Mouse (Mus musculus) cortical plate, adult 2 months (tissue): ENCODE data around the gene Igsf23. TPM values are rescaled to one million over a fixed set of nuclear protein-coding genes. Genes with fewer than 3 reads are reported as not detected.

Source experiments
- H3K27ac ChIP-seq: fragments of 200-500 bp; 2 replicates; pipeline ENCODE4 v1.5.1; 2012; ENCODE audit warnings: low read length, control low read depth, inconsistent platforms; ENCODE audit not compliant: insufficient read depth
- H3K4me1 ChIP-seq: fragments of 200-500 bp; 2 replicates; pipeline ENCODE4 v1.6.1; 2011; ENCODE audit warnings: low read length; ENCODE audit not compliant: control insufficient read depth, insufficient read depth
- H3K4me3 ChIP-seq: fragments of 200-500 bp; 2 replicates; pipeline ENCODE4 v1.5.1; 2011; ENCODE audit warnings: mild to moderate bottlenecking, low read length, control low read depth; ENCODE audit not compliant: insufficient read depth
- CTCF ChIP-seq: fragments of 200-500 bp; IDR thresholded peaks from 2 replicates; pipeline ENCODE4 v1.5.1; 2011; ENCODE audit warnings: mild to moderate bottlenecking, control low read depth, low read length; ENCODE audit not compliant: insufficient read depth; ENCODE audit errors: extremely low read depth
- POLR2A ChIP-seq: fragments of 200-500 bp; IDR thresholded peaks from 2 replicates; pipeline ENCODE4 v1.6.1; 2011; ENCODE audit warnings: mild to moderate bottlenecking, low read length, control low read depth; ENCODE audit not compliant: insufficient read depth; ENCODE audit errors: extremely low read depth
- polyA plus RNA-seq: library from polyadenylated mRNA; depleted of rRNA; stranded (reverse); fragments of >200 nt; gene quantifications from 2 replicates; pipeline ENCODE4 v1.2.3, GENCODE M21; 2012

Igsf23 gene
- polyA plus RNA-seq, 1 experiment, result not detected

GRCm38 (mm10) chr7:19953054-19953453 lies 2.5 kb upstream of the Igsf23 start:
- Histone ChIP-seq H3K27ac (no peak overlapping the region), H3K4me1 (no peaks in the 10 kb centered on the region), H3K4me3 (no peak overlapping the region)
- TF ChIP-seq POLR2A, result no peak
- no peak for TF ChIP-seq CTCF

GRCm38 (mm10) chr7:19952320-19952986 lies 1.9 kb upstream of the Igsf23 start:
- no peak overlapping the region for H3K27ac ChIP-seq
- TF ChIP-seq CTCF, result no peak
- TF ChIP-seq POLR2A, result no peak
- H3K4me3 ChIP-seq, result no peak overlapping the region
- H3K4me1 ChIP-seq, result no peaks in the 10 kb centered on the region

DNA sequence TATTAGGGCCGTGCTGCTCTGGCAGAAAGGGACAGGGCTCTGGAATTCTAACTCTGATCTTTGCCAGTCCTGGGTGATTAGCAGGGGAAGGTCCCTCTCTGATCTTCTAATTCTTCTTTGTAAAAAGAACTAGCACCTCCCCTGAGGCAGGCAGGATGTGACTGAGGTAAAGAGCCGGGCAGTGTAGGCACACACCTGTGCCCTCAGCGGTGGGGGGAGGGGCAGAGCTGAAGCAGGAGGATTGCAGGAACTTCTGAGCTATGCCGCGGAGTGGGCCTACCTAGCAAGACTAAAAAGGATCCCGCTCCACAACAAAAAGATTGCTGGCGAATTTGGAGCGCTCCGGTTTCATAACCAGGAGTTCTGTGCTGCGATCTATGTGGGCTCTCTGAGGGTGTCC lies 560 bp downstream of the Igsf23 start:
- Histone ChIP-seq H3K4me3 (no peak overlapping the region), H3K27ac (no peak overlapping the region), H3K4me1 (no peaks in the 10 kb centered on the region)
- TF ChIP-seq CTCF, result no peak
- no peak for TF ChIP-seq POLR2A

DNA sequence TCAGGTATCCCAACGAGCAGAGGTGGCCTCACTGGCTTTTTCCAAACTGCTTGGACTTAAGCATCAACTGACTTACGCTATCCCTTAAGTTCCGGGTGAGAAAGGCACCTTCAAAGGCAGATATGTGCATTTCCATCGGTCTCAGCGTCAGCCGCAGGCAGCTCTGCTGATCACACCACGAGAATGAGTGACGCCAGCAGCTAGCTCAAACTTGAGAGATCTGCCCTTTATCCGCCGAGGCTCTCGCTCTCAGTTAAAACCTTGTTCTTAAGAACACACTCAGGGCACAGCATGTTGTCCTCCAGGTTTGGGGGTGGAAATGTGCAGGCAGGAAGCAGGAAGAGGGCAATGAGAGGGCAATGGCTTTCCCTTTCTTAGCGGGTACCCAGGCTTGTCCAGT lies 1.6 kb downstream of the Igsf23 start:
- no peak overlapping the region for H3K4me3 ChIP-seq
- no peak overlapping the region for H3K27ac ChIP-seq
- no peaks in the 10 kb centered on the region for H3K4me1 ChIP-seq
- TF ChIP-seq POLR2A, result no peak
- TF ChIP-seq CTCF, result no peak

DNA sequence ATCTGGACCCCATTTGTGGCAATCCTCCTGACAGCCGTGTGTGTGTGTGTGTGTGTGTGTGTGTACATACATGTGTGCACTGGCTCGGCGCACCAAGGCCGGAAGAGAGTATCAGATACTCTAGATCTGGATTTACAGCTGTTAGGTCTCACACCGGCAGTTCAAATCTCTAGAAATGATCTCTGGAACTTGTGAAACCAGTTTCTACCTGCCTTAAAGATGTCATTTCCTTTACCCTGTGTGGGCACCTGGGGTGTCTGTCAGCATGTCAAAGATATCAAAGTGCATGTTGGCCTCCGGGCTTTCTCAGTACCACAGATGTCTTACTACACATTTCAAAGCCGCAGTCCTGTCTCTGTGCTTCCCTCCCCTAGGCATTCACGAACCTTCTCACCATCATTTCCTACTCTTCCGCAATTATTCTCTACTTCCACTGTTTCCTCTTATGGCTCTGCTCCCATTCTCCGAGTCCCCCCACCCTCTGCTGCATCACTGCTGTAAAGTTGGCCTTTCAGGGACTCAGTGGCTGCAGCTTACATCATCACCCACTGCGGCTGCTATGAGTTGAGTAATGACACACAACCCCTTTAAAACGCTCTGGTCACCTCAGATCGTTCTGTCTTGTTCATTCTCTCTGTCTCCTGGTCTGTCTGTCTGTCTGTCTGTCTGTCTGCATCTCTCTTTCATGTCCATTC lies 4.6 kb downstream of the Igsf23 start:
- no peak overlapping the region for H3K4me3 ChIP-seq
- H3K27ac ChIP-seq, result no peak overlapping the region
- H3K4me1 ChIP-seq, result no peaks in the 10 kb centered on the region
- TF ChIP-seq POLR2A, result no peak
- TF ChIP-seq CTCF, result no peak

- TF ChIP-seq POLR2A (no peak), CTCF (no peak)
- Histone ChIP-seq H3K4me1 (no peaks in the 10 kb centered on the region), H3K27ac (no peak overlapping the region), H3K4me3 (no peak overlapping the region)
These were observed 5.4 kb downstream of the Igsf23 start for GRCm38 (mm10) chr7:19945201-19945600.

DNA sequence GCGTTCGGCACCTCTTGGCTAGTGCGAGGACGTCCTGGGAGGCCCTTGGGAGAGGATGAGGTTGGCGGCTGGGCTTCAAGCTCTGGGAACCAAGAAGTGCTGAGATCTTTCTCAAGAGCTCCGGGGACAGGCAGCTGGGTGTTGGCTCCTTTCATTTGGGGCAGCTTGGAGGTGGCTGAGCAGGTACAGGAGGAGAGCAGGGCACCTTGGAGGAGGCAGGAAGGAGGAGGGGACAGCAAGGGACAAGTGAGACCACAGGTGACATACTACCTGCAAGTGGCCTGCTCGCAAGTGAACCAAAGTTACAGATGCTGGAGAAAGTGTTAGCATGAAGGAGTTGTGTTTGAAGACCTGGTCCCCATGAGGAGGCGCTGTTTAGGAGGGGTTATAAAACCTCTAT lies 5.8 kb downstream of the Igsf23 start:
- TF ChIP-seq POLR2A (no peak), CTCF (no peak)
- H3K27ac ChIP-seq, result no peak overlapping the region
- H3K4me1 ChIP-seq, result no peaks in the 10 kb centered on the region
- no peak overlapping the region for H3K4me3 ChIP-seq

GRCm38 (mm10) chr7:19940256-19940655 lies 10.3 kb downstream of the Igsf23 start:
- H3K4me1 ChIP-seq, result no peaks in the 10 kb centered on the region
- TF ChIP-seq CTCF (no peak), POLR2A (no peak)
- H3K27ac ChIP-seq, result no peak overlapping the region
- no peak overlapping the region for H3K4me3 ChIP-seq

DNA sequence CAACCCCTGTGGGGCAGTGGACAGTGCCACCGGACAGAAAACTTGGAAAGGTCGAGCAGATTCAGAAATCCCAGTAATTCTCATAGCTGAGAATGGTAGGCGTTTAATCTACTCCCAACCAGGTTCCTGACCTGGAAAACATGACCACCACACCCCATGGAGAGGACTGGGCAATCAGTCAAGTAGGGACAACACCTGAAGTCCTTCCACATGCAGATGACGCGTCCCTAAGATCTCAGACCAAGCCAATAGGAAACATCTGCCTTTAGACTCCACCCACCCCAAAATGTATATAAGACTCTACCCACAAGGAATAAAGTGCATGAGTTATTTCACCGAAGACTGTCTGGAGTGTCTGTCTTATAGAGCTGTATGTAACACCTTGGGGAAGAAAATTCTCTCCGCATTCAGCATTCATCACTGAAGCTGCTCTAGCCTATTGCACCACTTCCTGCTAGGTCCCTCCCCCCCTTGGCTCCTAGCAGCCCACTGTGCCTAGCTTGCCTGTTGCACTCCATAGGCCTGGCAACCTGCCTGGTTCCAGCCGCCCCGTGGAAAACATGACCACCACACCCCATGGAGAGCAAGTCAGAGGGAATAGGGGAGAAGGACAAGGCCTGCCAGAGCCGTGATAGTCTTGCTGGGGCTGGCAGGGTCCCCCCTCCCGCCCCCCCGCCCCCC lies 10.9 kb downstream of the Igsf23 start:
- TF ChIP-seq CTCF, result no peak
- no peak for TF ChIP-seq POLR2A
- Histone ChIP-seq H3K27ac (no peak overlapping the region), H3K4me1 (no peaks in the 10 kb centered on the region), H3K4me3 (no peak overlapping the region)
